Mouse (Mus musculus): ENCODE results near the gene Znhit2.

Znhit2 gene

GRCm38 (mm10) chr19:6045366-6046293 is 15.4 kb upstream of the Znhit2 start:
- in situ Hi-C loops (cut with MboI; ENCODE audit: unreplicated experiment in 2 of 2), result loop anchor here in 1 of 2 experiments (10.0 kb wide), 1 partner anchor 289 kb away; the partner anchor contains the start of gene Men1

DNA sequence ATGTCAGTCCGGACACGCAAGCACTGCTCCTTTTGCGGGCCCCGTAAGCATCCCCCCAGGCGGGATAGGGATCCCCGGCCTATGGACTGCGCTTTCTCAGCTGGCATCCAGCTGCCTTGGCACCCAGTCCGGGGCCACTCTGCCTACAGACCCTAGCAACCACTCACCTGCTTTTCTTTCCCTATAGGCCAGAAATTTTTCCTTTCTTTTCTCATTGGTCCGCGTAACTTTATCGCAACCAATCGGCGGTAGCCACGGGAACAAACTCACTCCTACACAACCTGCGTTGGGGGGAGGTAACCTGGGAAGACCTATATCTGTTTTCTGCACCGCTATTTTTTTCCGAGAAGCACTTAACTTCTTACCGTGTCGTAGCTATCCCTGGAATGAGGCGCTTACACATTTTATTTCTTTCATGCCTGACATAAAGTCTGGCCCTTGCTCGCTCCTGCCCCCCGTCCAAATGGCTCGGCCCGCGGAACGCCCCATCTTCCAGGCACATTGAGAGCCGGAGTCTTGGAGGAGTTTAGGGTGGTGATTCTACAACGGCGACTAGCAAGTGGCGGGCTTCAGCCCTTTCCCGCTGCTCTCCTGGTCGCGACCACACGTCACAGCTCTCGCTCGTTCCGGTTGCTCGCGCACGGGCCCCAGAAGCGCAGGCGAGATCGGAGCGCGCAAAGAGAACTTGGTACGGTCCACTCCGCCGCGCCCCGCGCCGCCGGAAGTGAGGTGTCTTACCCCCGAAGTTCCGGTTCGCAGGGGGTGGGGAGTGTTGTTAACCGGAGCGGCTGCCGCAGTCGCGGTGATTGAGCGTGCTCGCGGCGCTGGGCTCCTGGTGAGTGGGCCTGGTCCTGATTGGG is 14.5 kb upstream of the Znhit2 start, which contains the start of gene Syvn1:
Syvn1 (plus strand) TSS at position 283 of the 860 bp plus-strand sequence.
- in situ Hi-C loops (cut with MboI; ENCODE audit: unreplicated experiment in 2 of 2), result loop anchor here in 1 of 2 experiments (10.0 kb wide), 1 partner anchor 288 kb away; the partner anchor contains the start of gene Men1

DNA sequence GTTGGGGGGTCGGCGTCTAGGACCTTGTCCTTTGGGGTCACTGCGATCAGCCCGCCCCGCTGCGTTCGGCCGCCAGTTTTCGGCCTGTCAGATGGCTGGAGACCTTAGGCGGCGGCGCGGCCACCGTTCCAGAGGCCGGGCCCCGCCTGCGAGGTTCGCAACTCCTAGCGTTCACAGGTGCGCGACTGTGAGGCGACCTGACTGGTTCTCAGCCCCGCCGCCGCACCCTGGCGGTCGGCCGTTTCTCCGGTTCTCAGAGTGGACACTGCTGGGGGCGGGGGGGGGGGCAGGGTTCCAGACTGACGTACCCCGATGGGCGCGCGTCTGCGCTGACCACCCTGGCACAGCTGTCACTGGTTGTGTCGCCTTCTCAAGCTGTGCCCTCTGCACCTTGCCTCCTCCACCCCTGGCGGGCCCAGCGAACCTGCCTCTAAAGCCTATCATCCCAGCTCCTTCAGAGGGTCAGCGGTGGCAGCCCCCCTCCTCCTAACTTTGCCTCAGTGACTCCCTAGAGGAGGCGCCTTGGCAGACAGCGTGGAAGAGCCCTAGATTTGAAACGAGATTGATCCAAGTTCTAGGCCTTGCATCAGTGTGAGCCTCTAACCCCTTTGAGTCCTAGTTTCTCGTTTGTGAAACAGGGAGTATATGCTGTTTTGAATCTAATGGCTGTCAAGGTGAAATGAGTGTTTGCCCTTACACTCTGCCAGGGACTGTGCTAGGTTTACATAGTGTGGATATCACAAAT is 13.7 kb upstream of the Znhit2 start:
- in situ Hi-C loops (cut with MboI; ENCODE audit: unreplicated experiment in 2 of 2), result loop anchor here in 1 of 2 experiments (10.0 kb wide), 1 partner anchor 287 kb away; the partner anchor contains the start of gene Men1

DNA sequence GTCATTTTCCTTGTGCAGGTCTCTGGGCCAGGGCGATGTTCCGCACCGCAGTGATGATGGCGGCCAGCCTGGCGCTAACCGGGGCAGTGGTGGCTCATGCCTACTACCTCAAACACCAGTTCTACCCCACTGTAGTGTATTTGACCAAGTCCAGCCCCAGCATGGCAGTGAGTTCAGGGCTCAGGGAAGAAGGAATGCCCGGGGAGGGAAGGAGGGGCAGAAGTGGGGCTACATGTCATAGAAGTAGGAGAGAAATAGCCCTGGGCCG is 13.2 kb upstream of the Znhit2 start:
- in situ Hi-C loops (cut with MboI; ENCODE audit: unreplicated experiment in 2 of 2), result loop anchor here in 1 of 2 experiments (10.0 kb wide), 1 partner anchor 287 kb away; the partner anchor contains the start of gene Men1

DNA sequence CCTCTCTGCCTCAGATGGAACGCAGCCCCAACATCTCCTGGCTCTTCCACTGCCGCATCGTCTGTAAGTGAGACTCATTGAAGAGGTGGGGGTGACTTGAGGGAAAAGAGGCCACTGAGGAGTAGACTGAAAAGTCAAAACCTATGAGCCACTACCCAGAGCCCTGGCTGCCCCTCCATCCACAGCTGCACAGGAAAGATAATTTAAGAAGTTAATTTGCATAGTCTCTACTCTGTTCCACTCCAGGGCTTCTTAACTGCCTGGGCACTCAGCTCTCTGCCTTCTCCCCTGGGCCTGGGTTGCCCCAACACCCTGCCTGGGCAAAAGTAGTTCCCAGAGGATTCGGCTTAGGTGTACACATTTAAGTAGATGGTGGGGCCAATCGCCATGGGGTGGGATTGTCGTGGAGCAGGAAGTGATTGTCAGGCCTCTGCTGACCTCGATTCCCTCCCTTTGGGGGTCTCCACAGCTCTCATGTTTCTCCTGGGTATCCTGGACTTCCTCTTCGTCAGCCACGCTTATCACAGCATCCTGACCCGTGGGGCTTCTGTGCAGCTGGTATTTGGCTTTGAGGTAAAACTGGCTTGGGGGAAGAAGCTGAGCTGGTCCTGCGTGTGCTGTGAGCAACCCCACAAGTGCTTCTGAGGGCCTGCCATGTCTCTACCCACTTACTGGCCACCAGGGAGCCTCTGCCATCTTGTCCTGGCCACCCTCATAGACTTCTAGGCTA is 12.1 kb upstream of the Znhit2 start:
- in situ Hi-C loops (cut with MboI; ENCODE audit: unreplicated experiment in 2 of 2), result loop anchor here in 1 of 2 experiments (10.0 kb wide), 1 partner anchor 286 kb away; the partner anchor contains the start of gene Men1

DNA sequence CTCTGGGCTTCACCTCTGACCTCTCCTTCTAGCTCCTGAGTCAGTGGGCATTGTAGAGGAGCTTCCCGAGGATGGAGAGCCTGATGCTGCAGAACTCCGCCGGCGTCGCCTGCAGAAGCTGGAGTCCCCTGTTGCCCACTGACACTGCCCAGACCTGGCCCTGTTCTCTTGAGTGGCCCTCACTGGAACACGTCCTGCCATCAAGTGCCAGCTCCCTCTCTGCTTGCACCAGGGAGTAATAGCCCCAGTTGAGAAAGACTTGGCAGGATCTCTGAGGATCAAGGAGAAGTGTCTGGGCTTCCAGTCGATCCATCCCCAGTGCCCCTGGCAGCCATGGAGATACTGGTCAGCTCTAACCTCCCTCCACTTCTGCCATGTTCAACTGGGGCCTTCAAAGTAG is 8.5 kb upstream of the Znhit2 start:
- in situ Hi-C loops (cut with MboI; ENCODE audit: unreplicated experiment in 2 of 2), result no loop called here

GRCm38 (mm10) chr19:6054296-6054695 is 6.7 kb upstream of the Znhit2 start:
- in situ Hi-C loops (cut with MboI; ENCODE audit: unreplicated experiment in 2 of 2), result no loop called here

DNA sequence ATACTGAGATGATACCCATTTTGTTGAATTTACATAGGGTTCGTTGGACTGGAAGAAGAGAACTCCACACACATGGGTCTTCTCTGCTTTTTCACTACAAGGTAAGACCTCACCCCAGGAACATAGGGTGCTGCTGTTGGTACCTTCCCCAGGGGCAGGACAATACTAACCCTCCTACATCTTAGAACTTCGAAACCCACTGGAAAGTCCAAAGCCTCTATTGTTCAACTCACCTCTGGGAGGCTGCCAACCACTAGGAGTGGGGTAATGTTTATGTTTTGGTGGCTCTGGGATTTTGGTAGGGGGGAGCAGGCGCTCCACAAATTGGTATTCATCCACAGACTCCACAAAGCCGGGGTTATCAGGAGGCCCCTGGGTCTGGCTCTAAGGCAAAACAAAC is 4.3 kb upstream of the Znhit2 start:
- in situ Hi-C loops (cut with MboI; ENCODE audit: unreplicated experiment in 2 of 2), result no loop called here

- in situ Hi-C loops (cut with MboI; ENCODE audit: unreplicated experiment in 2 of 2), result no loop called here
These were observed 3.5 kb upstream of the Znhit2 start, which contains the start of the genes Mrpl49 and Fau for GRCm38 (mm10) chr19:6057313-6058096. Gene Mrpl49 (minus strand): TSS chr19:6057785. Gene Fau (plus strand): TSS chr19:6057844.

DNA sequence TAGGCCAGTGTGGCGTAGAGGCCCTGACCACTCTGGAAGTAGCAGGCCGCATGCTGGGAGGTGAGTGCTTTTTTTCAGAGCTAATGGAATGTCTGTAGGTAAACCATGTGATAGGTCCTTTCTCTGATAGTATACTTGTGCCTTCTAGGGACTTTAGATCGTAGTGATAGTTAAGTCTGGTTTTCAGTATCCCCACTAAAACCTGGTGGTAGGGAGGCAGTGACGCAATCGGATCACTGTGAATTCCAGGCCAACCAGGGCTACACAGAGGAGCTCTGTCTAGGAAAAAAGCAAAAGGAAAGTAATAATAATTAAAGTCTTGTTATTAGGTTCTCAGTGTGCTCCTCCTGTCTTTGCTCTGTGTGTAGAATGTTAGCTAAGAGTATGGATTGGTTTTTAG is 2.5 kb upstream of the Znhit2 start:
- in situ Hi-C loops (cut with MboI; ENCODE audit: unreplicated experiment in 2 of 2), result no loop called here

DNA sequence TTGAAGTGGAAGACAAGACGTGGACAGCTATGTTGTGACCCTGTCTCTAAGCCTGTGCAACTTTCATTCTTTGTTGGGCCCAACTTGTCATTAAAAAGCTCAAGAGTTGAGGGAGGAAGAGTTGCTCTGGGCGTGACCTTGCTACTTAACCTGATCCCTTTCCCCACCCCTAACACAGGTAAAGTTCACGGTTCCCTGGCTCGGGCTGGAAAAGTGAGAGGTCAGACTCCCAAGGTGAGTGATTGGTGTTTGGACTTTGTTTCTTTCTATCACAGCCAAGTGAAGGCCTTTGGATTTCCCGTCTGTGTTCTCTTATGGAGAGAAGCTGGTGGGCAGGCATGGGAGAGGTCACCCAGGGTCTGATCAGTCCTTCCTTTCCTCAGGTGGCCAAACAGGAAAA is 2.0 kb upstream of the Znhit2 start:
- in situ Hi-C loops (cut with MboI; ENCODE audit: unreplicated experiment in 2 of 2), result no loop called here

GRCm38 (mm10) chr19:6061641-6062302 is 780 bp downstream of the Znhit2 start:
- in situ Hi-C loops (cut with MboI; ENCODE audit: unreplicated experiment in 2 of 2), result no loop called here

DNA sequence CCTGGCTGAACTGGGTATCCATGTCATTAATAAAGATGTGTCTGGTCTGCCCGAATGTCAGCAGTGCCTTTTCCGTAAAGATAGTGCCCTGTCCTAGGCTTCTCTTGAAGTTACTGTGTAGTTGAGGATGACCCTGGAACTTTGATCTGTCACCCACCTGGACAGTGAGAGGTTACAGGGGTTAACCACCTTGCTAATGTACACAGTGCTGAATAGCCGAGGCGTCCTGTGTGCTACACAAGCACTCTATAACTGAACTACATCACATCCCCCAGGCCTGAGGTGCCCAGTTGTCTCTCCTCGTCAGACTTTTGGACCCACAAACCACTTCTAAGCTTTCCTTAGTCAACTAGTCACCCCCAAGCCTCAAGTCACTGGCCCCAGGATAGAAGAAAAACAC is 1.4 kb downstream of the Znhit2 start:
- in situ Hi-C loops (cut with MboI; ENCODE audit: unreplicated experiment in 2 of 2), result no loop called here

GRCm38 (mm10) chr19:6063081-6063480 is 2.1 kb downstream of the Znhit2 start:
- in situ Hi-C loops (cut with MboI; ENCODE audit: unreplicated experiment in 2 of 2), result no loop called here

GRCm38 (mm10) chr19:6066571-6066970 is 5.6 kb downstream of the Znhit2 start:
- in situ Hi-C loops (cut with MboI; ENCODE audit: unreplicated experiment in 2 of 2), result no loop called here

DNA sequence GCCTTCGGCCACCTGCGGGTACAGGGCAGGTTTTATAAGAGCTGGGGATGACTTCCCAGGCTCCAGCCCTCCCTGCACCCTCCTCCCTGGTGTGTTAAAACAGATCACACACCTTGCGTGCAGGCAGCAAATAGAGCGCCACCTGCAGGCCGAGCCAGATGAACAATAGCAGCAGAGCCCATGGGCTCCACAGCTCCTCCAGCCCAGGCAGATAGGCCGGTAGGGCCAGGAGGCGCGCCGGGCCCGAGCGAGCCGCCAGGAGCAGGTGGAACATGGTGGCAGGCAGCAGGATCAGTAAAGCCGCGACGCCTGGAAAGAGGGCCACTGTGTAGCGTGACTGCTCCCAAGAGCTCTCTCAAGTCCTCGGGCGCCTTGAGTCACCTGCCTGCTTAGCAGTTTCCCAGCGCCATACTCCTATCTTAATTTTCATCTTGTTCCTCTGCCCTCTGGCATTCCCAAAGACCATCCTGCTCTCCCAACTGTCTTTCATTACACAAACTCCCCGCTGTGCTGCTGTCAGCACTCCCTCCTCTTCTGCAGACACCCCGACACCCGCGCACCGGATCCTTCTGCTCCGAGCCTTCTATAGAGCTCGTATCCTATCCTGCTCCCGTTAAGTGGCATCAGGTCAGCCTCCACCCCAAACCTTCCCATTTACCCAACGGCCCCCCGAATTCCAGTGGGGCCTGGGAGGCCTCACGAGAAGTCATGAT is 6.2 kb downstream of the Znhit2 start:
- in situ Hi-C loops (cut with MboI; ENCODE audit: unreplicated experiment in 2 of 2), result no loop called here

GRCm38 (mm10) chr19:6067724-6068415 is 6.9 kb downstream of the Znhit2 start, which contains the start of gene Tm7sf2:
Gene Tm7sf2 (minus strand): TSS chr19:6068373.
- in situ Hi-C loops (cut with MboI; ENCODE audit: unreplicated experiment in 2 of 2), result no loop called here
